Mouse (Mus musculus) stomach, embryonic 14.5 days (tissue): Measurements from ENCODE around the gene Cdh16. TPM values are rescaled to one million over a fixed set of nuclear protein-coding genes. Genes with fewer than 3 reads are reported as not detected.

Experiments used
- ATAC-seq: fragments of 200-750 bp; cut with Nextera tagmentation; 2 replicates; pipeline ENCODE4 v1.8.0; 2017; ENCODE audit warnings: low read depth, moderate TSS enrichment; ENCODE audit not compliant: insufficient number of reproducible peaks, insufficient read depth, low FRiP score
- H3K27ac ChIP-seq: fragments of 300-500 bp; sonication (generic); 2 replicates; pipeline ENCODE4 v1.5.1; 2014; ENCODE audit warnings: mild to moderate bottlenecking, low read length, moderate library complexity, mixed read lengths
- H3K27me3 ChIP-seq: fragments of 300-500 bp; sonication (generic); 2 replicates; pipeline ENCODE4 v1.6.1; 2014; ENCODE audit warnings: low read length, control low read depth, mixed read lengths; ENCODE audit not compliant: control insufficient read depth, insufficient read depth
- H3K36me3 ChIP-seq: fragments of 300-500 bp; sonication (generic); 2 replicates; pipeline ENCODE4 v1.6.1; 2014; ENCODE audit warnings: mild to moderate bottlenecking, control low read depth, low read length, moderate library complexity, mixed read lengths; ENCODE audit not compliant: control insufficient read depth, insufficient read depth
- H3K4me1 ChIP-seq: fragments of 300-500 bp; sonication (generic); 2 replicates; pipeline ENCODE4 v1.6.1; 2014; ENCODE audit warnings: low read length, control low read depth, mixed read lengths; ENCODE audit not compliant: control insufficient read depth, insufficient read depth
- H3K4me2 ChIP-seq: fragments of 300-500 bp; sonication (generic); replicated peaks from 2 replicates; pipeline ENCODE4 v1.6.1; 2014; ENCODE audit warnings: low read depth, low read length, control low read depth
- H3K4me3 ChIP-seq: fragments of 300-500 bp; sonication (generic); 2 replicates; pipeline ENCODE4 v1.5.1; 2014; ENCODE audit warnings: low read depth, low read length, control low read depth
- H3K9ac ChIP-seq: fragments of 300-500 bp; sonication (generic); replicated peaks from 2 replicates; pipeline ENCODE4 v1.6.1; 2014; ENCODE audit warnings: low read depth, mild to moderate bottlenecking, control low read depth, low read length, moderate library complexity, mixed read lengths
- H3K9me3 ChIP-seq: fragments of 300-500 bp; sonication (generic); 2 replicates; pipeline ENCODE4 v1.6.1; 2016; ENCODE audit warnings: low read depth, low read length, control low read depth; ENCODE audit not compliant: control insufficient read depth
- WGBS: fragments of 180-500 bp; shearing (Covaris S2); extraction: QIAGEN DNeasy Blood & Tissue Kit; methylation state at CpG from one replicate; pipeline ENCODE4 v1.1.7; 2014; 5-methylcytosine and 5-hydroxymethylcytosine counted together
- polyA plus RNA-seq: library from polyadenylated mRNA; unstranded; fragments of >200 nt; fragmentation: Nextera tagmentation; extraction: Ambion mirVana; gene quantifications from 2 replicates; pipeline ENCODE4 v1.2.1, GENCODE M21; 2014

Cdh16 gene
- polyA plus RNA-seq, 1 experiment from 2014 or later = 4.9 TPM

GRCm38 (mm10) chr8:104557226-104557625, 67.0 kb downstream of the Cdh16 start:
- H3K36me3 ChIP-seq = no peaks in the 10 kb centered on the region
- 49% methylated on average over 7 of the region's 7 CpGs for WGBS
- H3K9ac ChIP-seq = no peak overlapping the region
- no peak overlapping the region for H3K4me2 ChIP-seq
- H3K4me1 ChIP-seq = no peaks in the 10 kb centered on the region
- H3K27me3 ChIP-seq = no peaks in the 10 kb centered on the region
- H3K9me3 ChIP-seq = no peaks in the 10 kb centered on the region
- H3K4me3 ChIP-seq = no peak overlapping the region
- H3K27ac ChIP-seq = no peak overlapping the region
- ATAC-seq = no peak

GRCm38 (mm10) chr8:104555191-104555590, 69.0 kb downstream of the Cdh16 start:
- ATAC-seq = no peak
- H3K9ac ChIP-seq = no peak overlapping the region
- 88% methylated on average over 4 of the region's 4 CpGs for WGBS
- no peaks in the 10 kb centered on the region for H3K27me3 ChIP-seq
- no peak overlapping the region for H3K4me3 ChIP-seq
- H3K9me3 ChIP-seq = no peaks in the 10 kb centered on the region
- no peaks in the 10 kb centered on the region for H3K36me3 ChIP-seq
- H3K4me1 ChIP-seq = no peaks in the 10 kb centered on the region
- H3K27ac ChIP-seq = no peak overlapping the region
- no peak overlapping the region for H3K4me2 ChIP-seq

Other genes starting within 250 kb of the Cdh16 start
- gene Cmtm4, start 228.6 kb downstream of the Cdh16 start, polyA plus RNA-seq = 6.4 and 7.2 TPM in 2 replicates
- gene Dync1li2, start 181.3 kb downstream of the Cdh16 start, polyA plus RNA-seq = 58.4 and 69.2 TPM in 2 replicates
- 0.26 and 0.43 TPM in 2 replicates for gene Terb1, start 114.5 kb downstream of the Cdh16 start, polyA plus RNA-seq
- 111 and 115 TPM in 2 replicates for gene Nae1, start 89.8 kb downstream of the Cdh16 start, polyA plus RNA-seq
- 0.55 and 1.6 TPM in 2 replicates for gene Car7, start 89.7 kb downstream of the Cdh16 start, polyA plus RNA-seq
- gene Pdp2, start 32.9 kb downstream of the Cdh16 start, polyA plus RNA-seq = 13.7 and 14.3 TPM in 2 replicates
- gene Rrad, start 6.9 kb upstream of the Cdh16 start, polyA plus RNA-seq = 7.9 and 8.2 TPM in 2 replicates
- 89.7 and 94.1 TPM in 2 replicates for gene Ciao2b, start 17.6 kb upstream of the Cdh16 start, polyA plus RNA-seq
- gene Ces2a, start 109.6 kb upstream of the Cdh16 start, polyA plus RNA-seq = not detected in 2 replicates
- 0.38 and 0.46 TPM in 2 replicates for gene Ces2b, start 207.2 kb upstream of the Cdh16 start, polyA plus RNA-seq
- 0.32 TPM in 2 replicates for gene Ces2c, start 222.7 kb upstream of the Cdh16 start, polyA plus RNA-seq